Mouse (Mus musculus): Measurements from ENCODE around the gene Mmp23.
"Not testable (repeated sequence)": the region's sequence is repeated elsewhere in the genome, so short reads cannot be mapped to it uniquely, and the experiment has no call there.

Mmp23 gene

GRCm38 (mm10) chr4:155654456-155655298, 1.5 kb upstream of the Mmp23 start:
- no peak for DNase-seq (ENCODE audit: low spot score)

- no peak for DNase-seq (ENCODE audit: low spot score)
Measured at GRCm38 (mm10) chr4:155654183-155654455, 935 bp upstream of the Mmp23 start.

- DNase-seq (ENCODE audit: low spot score), result no peak
Measured at GRCm38 (mm10) chr4:155653451-155654182, 433 bp upstream of the Mmp23 start.

GRCm38 (mm10) chr4:155652283-155653085, 700 bp downstream of the Mmp23 start:
- no peak for DNase-seq (ENCODE audit: low spot score)

GRCm38 (mm10) chr4:155651553-155652269, 1.5 kb downstream of the Mmp23 start:
- DNase-seq (ENCODE audit: low spot score), result peak; percentile 74

- no peak for DNase-seq (ENCODE audit: low spot score)
Measured at GRCm38 (mm10) chr4:155649355-155649754, 3.8 kb downstream of the Mmp23 start.

- no peak for DNase-seq (ENCODE audit: low spot score)
Measured at GRCm38 (mm10) chr4:155645721-155646120, 7.5 kb downstream of the Mmp23 start.

GRCm38 (mm10) chr4:155645308-155645707, 7.9 kb downstream of the Mmp23 start, which contains the start of gene Gm10563:
Gene Gm10563 (minus strand): TSS chr4:155645408.
- DNase-seq (ENCODE audit: low spot score), result not testable (repeated sequence)

- no peak for DNase-seq (ENCODE audit: low spot score)
Measured at GRCm38 (mm10) chr4:155643531-155643930, 9.7 kb downstream of the Mmp23 start.

GRCm38 (mm10) chr4:155635766-155636499, 17.3 kb downstream of the Mmp23 start:
- DNase-seq (ENCODE audit: low spot score), result no peak

- DNase-seq (ENCODE audit: low spot score), result no peak
Measured at GRCm38 (mm10) chr4:155630267-155630666, 22.9 kb downstream of the Mmp23 start.

GRCm38 (mm10) chr4:155624338-155625291, 28.6 kb downstream of the Mmp23 start, which contains the start of gene Cdk11b:
Gene Cdk11b (plus strand): TSS chr4:155624854.
- DNase-seq (ENCODE audit: low spot score), result peak; percentile 95

- DNase-seq (ENCODE audit: low spot score), result no peak
Measured at GRCm38 (mm10) chr4:155618321-155618720, 34.9 kb downstream of the Mmp23 start.

GRCm38 (mm10) chr4:155613264-155613663, 39.9 kb downstream of the Mmp23 start:
- DNase-seq (ENCODE audit: low spot score), result no peak

GRCm38 (mm10) chr4:155611860-155612259, 41.3 kb downstream of the Mmp23 start:
- no peak for DNase-seq (ENCODE audit: low spot score)

- no peak for DNase-seq (ENCODE audit: low spot score)
Measured at GRCm38 (mm10) chr4:155606825-155607224, 46.4 kb downstream of the Mmp23 start.

GRCm38 (mm10) chr4:155605132-155605531, 48.1 kb downstream of the Mmp23 start:
- DNase-seq (ENCODE audit: low spot score), result no peak

GRCm38 (mm10) chr4:155603801-155604200, 49.4 kb downstream of the Mmp23 start:
- no peak for DNase-seq (ENCODE audit: low spot score)

GRCm38 (mm10) chr4:155602753-155603152, 50.4 kb downstream of the Mmp23 start:
- no peak for DNase-seq (ENCODE audit: low spot score)

- DNase-seq (ENCODE audit: low spot score), result no peak
Measured at GRCm38 (mm10) chr4:155601997-155602456, 51.2 kb downstream of the Mmp23 start.

Measured in ovary, adult 18-20 months (tissue).